Mouse (Mus musculus) midbrain, embryonic 12.5 days (tissue): ENCODE data around the gene Dhx40. TPM values are rescaled to one million over a fixed set of nuclear protein-coding genes. Genes with fewer than 3 reads are reported as not detected.

Experiments
- ATAC-seq: fragments of 200-750 bp; cut with Nextera tagmentation; 2 replicates; pipeline ENCODE4 v1.8.0; 2017; ENCODE audit warnings: low read depth, moderate TSS enrichment, moderate library complexity; ENCODE audit not compliant: low FRiP score
- H3K27ac ChIP-seq: fragments of 300-500 bp; sonication (generic); replicated peaks from 2 replicates; pipeline ENCODE4 v1.5.1; 2016; ENCODE audit warnings: mild to moderate bottlenecking
- H3K27me3 ChIP-seq: fragments of 300-500 bp; sonication (generic); 2 replicates; pipeline ENCODE4 v1.6.1; 2016; ENCODE audit warnings: mild to moderate bottlenecking
- H3K36me3 ChIP-seq: fragments of 300-500 bp; sonication (generic); 2 replicates; pipeline ENCODE4 v1.6.1; 2016
- H3K4me1 ChIP-seq: fragments of 300-500 bp; sonication (generic); 2 replicates; pipeline ENCODE4 v1.6.1; 2016
- H3K4me2 ChIP-seq: fragments of 300-500 bp; sonication (generic); replicated peaks from 2 replicates; pipeline ENCODE4 v1.6.1; 2016; ENCODE audit warnings: mild to moderate bottlenecking, moderate library complexity
- H3K4me3 ChIP-seq: fragments of 300-500 bp; sonication (generic); 2 replicates; pipeline ENCODE4 v1.5.1; 2016; ENCODE audit warnings: mild to moderate bottlenecking
- H3K9ac ChIP-seq: fragments of 300-500 bp; sonication (generic); replicated peaks from 2 replicates; pipeline ENCODE4 v1.6.1; 2016; ENCODE audit warnings: mild to moderate bottlenecking, moderate library complexity
- H3K9me3 ChIP-seq: fragments of 300-500 bp; sonication (generic); 2 replicates; pipeline ENCODE4 v1.6.1; 2016; ENCODE audit warnings: mild to moderate bottlenecking
- WGBS: fragments of 180-500 bp; shearing (Covaris S2); methylation state at CpG from one replicate; pipeline ENCODE4 v1.1.7; 2016; 5-methylcytosine and 5-hydroxymethylcytosine counted together
- polyA plus RNA-seq: library from polyadenylated mRNA; unstranded; fragments of >200 nt; fragmentation: Nextera tagmentation; extraction: Ambion mirVana; gene quantifications from 2 replicates; pipeline ENCODE4 v1.2.1, GENCODE M21; 2016

Gene Dhx40
- polyA plus RNA-seq, 1 experiment from 2014 or later: 45.7 TPM

DNA sequence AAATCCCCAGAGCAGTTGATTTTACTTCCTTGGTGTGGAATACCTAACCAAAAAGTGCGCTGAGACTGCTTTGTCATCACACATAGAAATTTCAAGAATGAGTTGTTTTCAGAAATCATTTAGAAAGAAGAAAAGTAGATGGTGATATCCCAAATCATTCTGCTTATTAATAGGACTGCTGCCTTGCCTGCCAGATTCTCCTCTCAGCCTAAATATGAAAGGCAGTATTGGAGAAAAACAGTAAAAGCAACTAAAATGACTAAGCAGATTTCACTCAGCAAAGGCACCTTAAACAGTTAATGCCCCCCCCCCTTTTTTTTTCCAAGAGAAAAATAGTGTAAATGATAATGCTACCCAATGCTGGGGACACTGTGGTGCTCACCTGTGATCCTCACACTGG is 48.3 kb downstream of the Dhx40 start:
- Histone ChIP-seq H3K27me3 (no peaks in the 10 kb centered on the region), H3K4me3 (no peak overlapping the region), H3K9ac (no peak overlapping the region), H3K9me3 (no peaks in the 10 kb centered on the region), H3K4me2 (no peak overlapping the region), H3K36me3 (no peaks in the 10 kb centered on the region), H3K27ac (no peak overlapping the region), H3K4me1 (peaks cover 19% of the 10 kb centered on the region)
- no peak for ATAC-seq
- 88% methylated on average over 1 of the region's 1 CpGs for WGBS

- peak overlapping the region; percentile 96 for H3K9ac ChIP-seq
- WGBS: 36% methylated on average over 6 of the region's 6 CpGs
- H3K4me1 ChIP-seq: peaks cover 26% of the 10 kb centered on the region
- no peaks in the 10 kb centered on the region for H3K9me3 ChIP-seq
- H3K27me3 ChIP-seq: no peaks in the 10 kb centered on the region
- ATAC-seq: no peak
- H3K4me2 ChIP-seq: peak overlapping the region; percentile 70
- H3K27ac ChIP-seq: peak overlapping the region; percentile 94
- H3K36me3 ChIP-seq: no peaks in the 10 kb centered on the region
- peak overlapping the region; percentile 97 for H3K4me3 ChIP-seq
Measured at GRCm38 (mm10) chr11:86758559-86758958, 49.0 kb downstream of the Dhx40 start.

- no peaks in the 10 kb centered on the region for H3K9me3 ChIP-seq
- ATAC-seq: peak; percentile 97
- WGBS: under 1% methylated on average over 72 of the region's 73 CpGs
- H3K36me3 ChIP-seq: no peaks in the 10 kb centered on the region
- H3K27me3 ChIP-seq: no peaks in the 10 kb centered on the region
- peak within 1 kb of the TSS; percentile 96 for H3K9ac ChIP-seq
- peaks cover 30% of the 10 kb centered on the region for H3K4me1 ChIP-seq
- H3K4me3 ChIP-seq: peak within 1 kb of the TSS; percentile 97
- H3K27ac ChIP-seq: peak within 1 kb of the TSS; percentile 94
- peak within 1 kb of the TSS; percentile 96 for H3K4me2 ChIP-seq
Measured at GRCm38 (mm10) chr11:86757480-86758371, 49.8 kb downstream of the Dhx40 start, which contains the start of gene Cltc. Gene Cltc, minus strand, starts transcription at chr11:86757565.

DNA sequence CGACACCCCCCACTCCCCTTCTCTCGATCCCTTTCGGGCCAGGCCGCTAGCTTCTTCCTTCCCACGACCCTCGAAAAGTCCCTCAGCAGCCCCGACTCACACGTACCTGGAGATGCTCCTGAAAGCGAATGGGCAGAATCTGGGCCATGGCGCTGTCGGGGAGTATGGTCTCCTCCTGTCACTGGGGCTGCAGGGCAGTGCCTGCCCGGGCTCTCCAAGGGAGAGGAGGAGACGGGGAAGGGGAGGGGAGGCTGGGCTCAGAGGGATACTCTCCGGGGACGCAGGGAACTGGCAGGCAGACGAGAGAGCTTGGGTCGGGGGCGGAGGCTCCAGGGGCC is 50.4 kb downstream of the Dhx40 start:
- H3K27me3 ChIP-seq: no peaks in the 10 kb centered on the region
- H3K27ac ChIP-seq: peak overlapping the region; percentile 94
- H3K4me2 ChIP-seq: peak overlapping the region; percentile 96
- H3K4me3 ChIP-seq: peak overlapping the region; percentile 97
- H3K9ac ChIP-seq: peak overlapping the region; percentile 96
- under 1% methylated on average over 18 of the region's 18 CpGs for WGBS
- peaks cover 30% of the 10 kb centered on the region for H3K4me1 ChIP-seq
- no peaks in the 10 kb centered on the region for H3K36me3 ChIP-seq
- ATAC-seq: no peak; the same call in 1 of the 2 replicates
- H3K9me3 ChIP-seq: no peaks in the 10 kb centered on the region

- Histone ChIP-seq H3K27me3 (no peaks in the 10 kb centered on the region), H3K36me3 (no peaks in the 10 kb centered on the region), H3K4me2 (peak overlapping the region; percentile 96), H3K9me3 (no peaks in the 10 kb centered on the region), H3K27ac (peak overlapping the region; percentile 94), H3K9ac (peak overlapping the region; percentile 96), H3K4me1 (peaks cover 30% of the 10 kb centered on the region), H3K4me3 (peak overlapping the region; percentile 97)
- ATAC-seq: no peak; the same call in 1 of the 2 replicates
- WGBS: 6% methylated on average over 31 of the region's 31 CpGs
Measured at GRCm38 (mm10) chr11:86756156-86757141, 51.1 kb downstream of the Dhx40 start.

DNA sequence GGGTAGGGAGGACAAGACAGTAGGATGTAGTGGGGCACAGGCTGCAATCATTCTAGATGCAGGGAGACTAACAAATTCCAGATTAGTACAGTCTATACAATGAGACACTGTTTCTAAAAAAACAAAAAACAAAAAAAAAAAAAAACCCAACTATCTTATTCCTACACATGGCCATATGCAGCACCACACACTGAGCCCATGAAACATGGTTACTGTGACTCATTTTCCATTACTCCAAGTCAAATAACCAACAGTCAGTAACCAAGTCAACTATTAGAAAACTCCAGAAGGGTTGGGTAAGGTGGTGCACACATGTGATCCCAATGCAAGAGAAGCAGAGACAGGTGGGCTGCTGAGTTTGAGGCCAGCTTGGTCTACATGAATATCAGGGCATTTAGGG is 55.1 kb downstream of the Dhx40 start:
- Histone ChIP-seq H3K27me3 (no peaks in the 10 kb centered on the region), H3K27ac (no peak overlapping the region), H3K4me3 (no peak overlapping the region), H3K4me2 (no peak overlapping the region), H3K36me3 (no peaks in the 10 kb centered on the region), H3K4me1 (peaks cover 28% of the 10 kb centered on the region), H3K9me3 (no peaks in the 10 kb centered on the region), H3K9ac (no peak overlapping the region)
- ATAC-seq: no peak

DNA sequence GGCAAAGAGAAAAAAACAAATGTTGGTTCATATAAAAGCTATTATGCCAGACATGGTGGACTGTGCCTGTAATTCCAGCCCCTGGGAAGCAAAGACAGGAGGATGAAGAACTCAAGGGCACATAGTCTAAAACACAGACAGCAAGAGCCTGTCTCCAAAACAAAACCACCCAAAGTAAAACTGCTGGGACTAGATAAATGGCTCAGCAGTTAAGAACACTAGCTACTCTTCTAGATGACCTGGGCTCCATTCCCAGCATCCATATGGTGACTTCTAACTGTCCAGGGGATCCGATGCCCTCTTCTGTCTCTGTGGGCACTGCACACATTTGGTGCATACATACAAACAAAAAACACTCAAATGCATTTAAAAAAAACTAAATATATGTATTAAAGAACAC is 56.5 kb downstream of the Dhx40 start:
- Histone ChIP-seq H3K9ac (no peak overlapping the region), H3K36me3 (no peaks in the 10 kb centered on the region), H3K27ac (no peak overlapping the region), H3K27me3 (no peaks in the 10 kb centered on the region), H3K4me1 (peaks cover 23% of the 10 kb centered on the region), H3K4me3 (no peak overlapping the region), H3K4me2 (no peak overlapping the region), H3K9me3 (no peaks in the 10 kb centered on the region)
- ATAC-seq: no peak
- WGBS: 93% methylated on average over 1 of the region's 1 CpGs

DNA sequence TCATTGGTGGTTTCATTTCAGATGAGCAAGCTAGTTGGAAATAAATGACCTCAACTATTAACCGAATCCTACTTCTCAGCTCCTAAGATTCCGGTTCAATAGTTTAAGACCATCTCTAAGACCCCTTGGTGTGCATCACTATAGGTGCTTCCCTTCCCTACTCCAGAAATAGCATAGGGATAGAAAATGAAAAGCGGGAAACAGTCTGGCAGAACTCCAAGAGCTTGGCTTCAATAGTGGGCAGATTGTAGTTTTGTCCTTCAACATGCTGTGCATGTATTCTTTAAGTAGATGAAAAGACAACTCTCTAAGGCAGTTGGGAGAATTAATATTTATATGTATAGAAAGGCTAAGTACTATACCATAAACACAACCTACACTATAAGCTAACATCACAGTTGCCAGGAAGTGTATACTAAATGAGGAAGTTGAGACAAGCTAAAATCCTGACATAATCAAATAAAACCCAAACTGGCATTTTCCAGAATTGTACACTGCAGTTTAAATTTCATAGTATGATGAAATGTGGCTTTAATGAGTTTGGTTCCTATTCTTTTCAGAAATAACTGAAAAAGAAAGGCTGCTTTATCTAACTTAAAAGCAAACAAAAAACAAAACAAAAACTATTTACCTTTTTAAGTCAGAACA is 57.6 kb downstream of the Dhx40 start:
- Histone ChIP-seq H3K4me2 (no peak overlapping the region), H3K27ac (no peak overlapping the region), H3K27me3 (no peaks in the 10 kb centered on the region), H3K9ac (no peak overlapping the region), H3K4me3 (no peak overlapping the region), H3K9me3 (no peaks in the 10 kb centered on the region), H3K36me3 (no peaks in the 10 kb centered on the region), H3K4me1 (peaks cover 17% of the 10 kb centered on the region; the same call in 1 of the 2 replicates)
- WGBS: 81% methylated on average over 3 of the region's 3 CpGs
- no peak for ATAC-seq

DNA sequence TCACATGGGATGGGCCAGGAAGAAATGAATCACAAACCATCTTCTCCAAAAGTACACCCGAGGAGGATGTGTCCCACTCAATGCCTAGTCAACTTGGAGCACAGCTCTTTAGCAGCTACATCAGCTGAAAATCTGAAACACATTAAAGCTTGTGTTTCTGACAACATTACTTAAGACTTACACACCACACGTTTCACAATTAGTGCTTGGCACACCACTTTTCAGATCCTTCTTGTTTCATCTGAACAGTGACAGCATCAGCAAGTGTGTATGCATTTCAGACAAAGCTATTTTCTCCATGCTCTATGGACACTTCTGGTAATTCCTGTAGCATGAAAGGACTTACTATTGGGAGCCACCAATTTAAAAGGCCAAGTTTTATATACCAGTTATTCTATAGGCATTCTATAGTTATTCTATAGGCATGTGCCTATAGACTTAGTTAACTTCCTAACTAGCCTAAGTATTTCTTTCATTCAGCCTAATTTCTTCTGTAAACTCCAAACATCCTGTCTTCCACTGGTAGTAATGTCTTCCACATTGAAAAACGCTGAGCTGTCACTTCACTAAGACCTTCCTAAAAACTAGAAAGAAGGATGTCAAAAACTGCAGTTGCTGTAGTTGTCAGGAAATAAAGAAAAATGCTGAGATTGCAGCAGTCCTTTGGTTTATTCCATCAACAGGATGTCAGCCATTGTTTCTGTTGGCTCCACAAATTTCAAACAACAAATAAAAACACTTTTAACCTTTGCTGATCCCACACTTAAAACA is 61.7 kb downstream of the Dhx40 start:
- no peaks in the 10 kb centered on the region for H3K27me3 ChIP-seq
- 81% methylated on average over 3 of the region's 3 CpGs for WGBS

GRCm38 (mm10) chr11:86742605-86743004 is 64.9 kb downstream of the Dhx40 start:
- no peak for ATAC-seq
- H3K4me1 ChIP-seq: no peaks in the 10 kb centered on the region
- H3K27me3 ChIP-seq: no peaks in the 10 kb centered on the region
- no peak overlapping the region for H3K4me2 ChIP-seq
- WGBS: 66% methylated on average over 2 of the region's 2 CpGs
- no peaks in the 10 kb centered on the region for H3K36me3 ChIP-seq
- no peak overlapping the region for H3K9ac ChIP-seq
- no peaks in the 10 kb centered on the region for H3K9me3 ChIP-seq
- H3K27ac ChIP-seq: no peak overlapping the region
- H3K4me3 ChIP-seq: no peak overlapping the region

More for the DNA sequence above, 61.7 kb downstream of the Dhx40 start:
- no peaks in the 10 kb centered on the region for H3K9me3 ChIP-seq
- no peak overlapping the region for H3K9ac ChIP-seq
- 0 out of 2 replicates have a peak, but pooled peaks cover 4% of the 10 kb centered on the region for H3K4me1 ChIP-seq
- no peaks in the 10 kb centered on the region for H3K36me3 ChIP-seq
- no peak overlapping the region for H3K4me3 ChIP-seq
- no peak overlapping the region for H3K27ac ChIP-seq
- H3K4me2 ChIP-seq: no peak overlapping the region
- no peak for ATAC-seq

DNA sequence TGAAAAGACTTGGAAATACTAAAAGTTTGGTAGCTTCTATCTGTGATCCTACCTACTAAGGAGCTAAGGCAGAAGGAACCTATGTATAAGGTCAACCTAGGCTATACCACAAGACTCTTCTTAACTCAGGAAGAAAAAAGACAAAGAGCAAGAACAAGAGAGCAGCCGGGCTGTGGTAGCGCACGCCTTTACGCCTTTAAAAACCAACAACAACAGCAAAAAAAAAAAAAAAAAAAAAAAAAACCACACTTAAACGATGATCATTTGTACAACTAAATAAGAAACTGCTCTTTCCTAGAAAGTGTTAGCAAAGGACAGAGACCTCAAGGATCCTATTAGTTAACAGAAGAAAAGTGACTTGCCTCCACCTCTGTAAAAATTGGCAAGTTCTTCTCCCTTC is 66.0 kb downstream of the Dhx40 start:
- no peak for ATAC-seq
- no peak overlapping the region for H3K9ac ChIP-seq
- WGBS: 99% methylated on average over 5 of the region's 5 CpGs
- H3K36me3 ChIP-seq: no peaks in the 10 kb centered on the region
- H3K27me3 ChIP-seq: no peaks in the 10 kb centered on the region
- no peaks in the 10 kb centered on the region for H3K4me1 ChIP-seq
- no peak overlapping the region for H3K4me3 ChIP-seq
- H3K9me3 ChIP-seq: no peaks in the 10 kb centered on the region
- H3K27ac ChIP-seq: no peak overlapping the region
- H3K4me2 ChIP-seq: no peak overlapping the region
